Mouse (Mus musculus): ENCODE data around the gene Cachd1. TPM values are rescaled to one million over a fixed set of nuclear protein-coding genes. Genes with fewer than 3 reads are reported as not detected.

Gene Cachd1
- polyA plus RNA-seq, 1 experiment from 2014 or later: 15.2 TPM

GRCm38 (mm10) chr4:100879414-100879813 lies 102.9 kb downstream of the Cachd1 start:
- WGBS: 81% methylated on average over 8 of the region's 8 CpGs
- no peaks in the 10 kb centered on the region for H3K36me3 ChIP-seq (ENCODE audit: control insufficient read depth, insufficient read depth)
- no peaks in the 10 kb centered on the region for H3K27me3 ChIP-seq (replicated peaks; ENCODE audit: control insufficient read depth, insufficient read depth, low read length)
- no peaks in the 10 kb centered on the region for H3K4me1 ChIP-seq (replicated peaks; ENCODE audit: control insufficient read depth, insufficient read depth, low read length)
- H3K9ac ChIP-seq (replicated peaks; ENCODE audit: low read depth, low read length): no peak overlapping the region
- no peaks in the 10 kb centered on the region for H3K9me3 ChIP-seq (ENCODE audit: control insufficient read depth, low read length)
- no peak for ATAC-seq
- H3K4me3 ChIP-seq (replicated peaks; ENCODE audit: low read length): no peak overlapping the region
- H3K27ac ChIP-seq (ENCODE audit: low read length): no peak overlapping the region
- H3K4me2 ChIP-seq (ENCODE audit: low read length): no peak overlapping the region

GRCm38 (mm10) chr4:100880075-100880474 lies 103.6 kb downstream of the Cachd1 start:
- Histone ChIP-seq H3K27ac (ENCODE audit: low read length) (no peak overlapping the region), H3K4me2 (ENCODE audit: low read length) (no peak overlapping the region), H3K9me3 (ENCODE audit: control insufficient read depth, low read length) (no peaks in the 10 kb centered on the region), H3K4me1 (replicated peaks; ENCODE audit: control insufficient read depth, insufficient read depth, low read length) (no peaks in the 10 kb centered on the region), H3K9ac (replicated peaks; ENCODE audit: low read depth, low read length) (no peak overlapping the region), H3K36me3 (ENCODE audit: control insufficient read depth, insufficient read depth) (no peaks in the 10 kb centered on the region), H3K27me3 (replicated peaks; ENCODE audit: control insufficient read depth, insufficient read depth, low read length) (no peaks in the 10 kb centered on the region), H3K4me3 (replicated peaks; ENCODE audit: low read length) (no peak overlapping the region)
- 86% methylated on average over 4 of the region's 4 CpGs for WGBS
- no peak for ATAC-seq

- Histone ChIP-seq H3K27ac (ENCODE audit: low read length) (no peak overlapping the region; the same call in none of the 2 replicates), H3K36me3 (ENCODE audit: control insufficient read depth, insufficient read depth) (no peaks in the 10 kb centered on the region), H3K9me3 (ENCODE audit: control insufficient read depth, low read length) (no peaks in the 10 kb centered on the region), H3K4me1 (replicated peaks; ENCODE audit: control insufficient read depth, insufficient read depth, low read length) (peaks cover 10% of the 10 kb centered on the region), H3K27me3 (replicated peaks; ENCODE audit: control insufficient read depth, insufficient read depth, low read length) (no peaks in the 10 kb centered on the region), H3K4me2 (ENCODE audit: low read length) (no peak overlapping the region), H3K4me3 (replicated peaks; ENCODE audit: low read length) (no peak overlapping the region), H3K9ac (replicated peaks; ENCODE audit: low read depth, low read length) (peak overlapping the region; percentile 1; the same call in 1 of the 2 replicates)
- ATAC-seq: 0 out of 2 replicates have a peak, but pooled peaks have one; percentile 34
- 12% methylated on average over 19 of the region's 19 CpGs for WGBS
These were observed 109.6 kb downstream of the Cachd1 start for GRCm38 (mm10) chr4:100885793-100886742.

GRCm38 (mm10) chr4:100886743-100887416 lies 110.4 kb downstream of the Cachd1 start:
- no peaks in the 10 kb centered on the region for H3K9me3 ChIP-seq (ENCODE audit: control insufficient read depth, low read length)
- 79% methylated on average over 8 of the region's 8 CpGs for WGBS
- no peaks in the 10 kb centered on the region for H3K27me3 ChIP-seq (replicated peaks; ENCODE audit: control insufficient read depth, insufficient read depth, low read length)
- no peak overlapping the region for H3K4me2 ChIP-seq (ENCODE audit: low read length)
- H3K27ac ChIP-seq (ENCODE audit: low read length): no peak overlapping the region; the same call in 1 of the 2 replicates
- peaks cover 10% of the 10 kb centered on the region for H3K4me1 ChIP-seq (replicated peaks; ENCODE audit: control insufficient read depth, insufficient read depth, low read length)
- H3K36me3 ChIP-seq (ENCODE audit: control insufficient read depth, insufficient read depth): no peaks in the 10 kb centered on the region
- ATAC-seq: peak; percentile 24; the same call in 1 of the 2 replicates
- H3K4me3 ChIP-seq (replicated peaks; ENCODE audit: low read length): no peak overlapping the region
- H3K9ac ChIP-seq (replicated peaks; ENCODE audit: low read depth, low read length): no peak overlapping the region

DNA sequence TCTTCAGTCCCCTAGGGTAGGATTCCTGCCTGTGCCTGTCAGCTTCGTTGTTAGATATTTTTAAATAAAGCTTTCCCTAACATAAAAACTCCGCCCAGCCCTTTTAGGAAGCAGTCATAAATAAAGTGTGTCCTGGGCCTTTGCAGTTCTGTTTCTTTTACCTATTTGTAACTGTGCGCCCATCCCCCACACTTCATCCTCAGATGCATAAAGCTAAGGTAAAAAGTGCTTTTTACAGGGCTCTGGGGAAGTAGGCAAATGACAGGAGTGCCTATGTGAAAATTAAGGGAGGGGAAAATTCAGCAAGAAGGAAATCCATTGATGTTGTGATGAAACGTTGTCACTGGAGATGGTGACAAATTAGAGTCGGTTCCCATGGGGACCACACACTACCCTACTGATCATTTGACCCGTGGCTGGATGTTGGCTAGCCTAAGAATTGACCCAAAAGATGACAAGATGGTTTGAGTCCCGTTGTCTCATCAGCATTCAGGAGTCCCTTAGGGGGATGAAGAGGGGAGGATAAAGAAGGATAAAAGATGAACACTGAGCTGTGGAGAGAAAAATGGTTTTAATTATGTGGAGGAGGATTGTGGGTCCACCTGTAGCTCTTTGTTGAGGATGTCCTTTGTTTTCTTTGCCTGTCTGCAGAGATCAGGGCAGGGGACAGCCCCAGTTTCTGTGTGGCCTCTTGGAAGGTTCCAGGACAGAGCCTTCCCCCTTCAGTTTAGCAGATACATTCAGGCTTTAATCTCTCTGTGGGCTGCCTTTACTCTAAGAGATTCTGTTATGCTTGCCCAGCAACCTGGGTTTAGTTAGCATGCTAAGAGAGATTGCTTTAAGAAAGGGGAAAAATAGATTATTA lies 113.9 kb downstream of the Cachd1 start:
- no peak overlapping the region for H3K4me3 ChIP-seq (replicated peaks; ENCODE audit: low read length)
- no peaks in the 10 kb centered on the region for H3K36me3 ChIP-seq (ENCODE audit: control insufficient read depth, insufficient read depth)
- peaks cover 10% of the 10 kb centered on the region for H3K4me1 ChIP-seq (replicated peaks; ENCODE audit: control insufficient read depth, insufficient read depth, low read length)
- H3K9ac ChIP-seq (replicated peaks; ENCODE audit: low read depth, low read length): no peak overlapping the region
- H3K27ac ChIP-seq (ENCODE audit: low read length): no peak overlapping the region; the same call in 1 of the 2 replicates
- no peaks in the 10 kb centered on the region for H3K27me3 ChIP-seq (replicated peaks; ENCODE audit: control insufficient read depth, insufficient read depth, low read length)
- H3K4me2 ChIP-seq (ENCODE audit: low read length): no peak overlapping the region
- WGBS: 31% methylated on average over 7 of the region's 7 CpGs
- peak; percentile 49 for ATAC-seq
- no peaks in the 10 kb centered on the region for H3K9me3 ChIP-seq (ENCODE audit: control insufficient read depth, low read length)

GRCm38 (mm10) chr4:100893739-100894138 lies 117.3 kb downstream of the Cachd1 start:
- no peaks in the 10 kb centered on the region for H3K9me3 ChIP-seq (ENCODE audit: control insufficient read depth, low read length)

DNA sequence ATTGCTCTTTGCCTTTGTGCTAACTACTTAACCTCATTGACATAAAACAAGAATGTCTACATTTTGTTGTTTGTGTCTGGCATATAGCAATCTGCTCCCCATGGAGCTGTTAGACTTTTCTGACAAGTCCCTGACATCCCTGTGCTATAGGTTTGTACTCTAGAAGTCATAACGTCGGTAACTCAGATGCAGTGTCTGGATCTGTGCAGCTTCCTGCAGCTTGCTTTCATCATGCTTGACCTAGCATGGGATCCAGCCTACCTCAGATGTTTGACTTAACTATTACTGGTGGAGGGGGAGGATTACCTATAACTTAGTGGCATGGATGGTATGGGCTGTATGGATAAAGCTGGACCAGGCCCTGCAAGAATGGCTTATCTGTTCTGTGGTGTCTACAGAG lies 117.7 kb downstream of the Cachd1 start:
- no peak overlapping the region for H3K9ac ChIP-seq (replicated peaks; ENCODE audit: low read depth, low read length)
- no peak overlapping the region for H3K27ac ChIP-seq (ENCODE audit: low read length)
- H3K4me1 ChIP-seq (replicated peaks; ENCODE audit: control insufficient read depth, insufficient read depth, low read length): peaks cover 2% of the 10 kb centered on the region; the same call in 1 of the 2 replicates
- WGBS: 85% methylated on average over 2 of the region's 2 CpGs
- no peak overlapping the region for H3K4me3 ChIP-seq (replicated peaks; ENCODE audit: low read length)
- no peak for ATAC-seq
- H3K9me3 ChIP-seq (ENCODE audit: control insufficient read depth, low read length): no peaks in the 10 kb centered on the region
- H3K36me3 ChIP-seq (ENCODE audit: control insufficient read depth, insufficient read depth): no peaks in the 10 kb centered on the region
- no peak overlapping the region for H3K4me2 ChIP-seq (ENCODE audit: low read length)
- no peaks in the 10 kb centered on the region for H3K27me3 ChIP-seq (replicated peaks; ENCODE audit: control insufficient read depth, insufficient read depth, low read length)

More at GRCm38 (mm10) chr4:100893739-100894138, 117.3 kb downstream of the Cachd1 start:
- no peak overlapping the region for H3K4me3 ChIP-seq (replicated peaks; ENCODE audit: low read length)
- no peak for ATAC-seq
- H3K36me3 ChIP-seq (ENCODE audit: control insufficient read depth, insufficient read depth): no peaks in the 10 kb centered on the region
- peaks cover 2% of the 10 kb centered on the region; the same call in 1 of the 2 replicates for H3K4me1 ChIP-seq (replicated peaks; ENCODE audit: control insufficient read depth, insufficient read depth, low read length)
- no peak overlapping the region for H3K27ac ChIP-seq (ENCODE audit: low read length)
- no peaks in the 10 kb centered on the region for H3K27me3 ChIP-seq (replicated peaks; ENCODE audit: control insufficient read depth, insufficient read depth, low read length)
- no peak overlapping the region for H3K4me2 ChIP-seq (ENCODE audit: low read length)
- no peak overlapping the region for H3K9ac ChIP-seq (replicated peaks; ENCODE audit: low read depth, low read length)

DNA sequence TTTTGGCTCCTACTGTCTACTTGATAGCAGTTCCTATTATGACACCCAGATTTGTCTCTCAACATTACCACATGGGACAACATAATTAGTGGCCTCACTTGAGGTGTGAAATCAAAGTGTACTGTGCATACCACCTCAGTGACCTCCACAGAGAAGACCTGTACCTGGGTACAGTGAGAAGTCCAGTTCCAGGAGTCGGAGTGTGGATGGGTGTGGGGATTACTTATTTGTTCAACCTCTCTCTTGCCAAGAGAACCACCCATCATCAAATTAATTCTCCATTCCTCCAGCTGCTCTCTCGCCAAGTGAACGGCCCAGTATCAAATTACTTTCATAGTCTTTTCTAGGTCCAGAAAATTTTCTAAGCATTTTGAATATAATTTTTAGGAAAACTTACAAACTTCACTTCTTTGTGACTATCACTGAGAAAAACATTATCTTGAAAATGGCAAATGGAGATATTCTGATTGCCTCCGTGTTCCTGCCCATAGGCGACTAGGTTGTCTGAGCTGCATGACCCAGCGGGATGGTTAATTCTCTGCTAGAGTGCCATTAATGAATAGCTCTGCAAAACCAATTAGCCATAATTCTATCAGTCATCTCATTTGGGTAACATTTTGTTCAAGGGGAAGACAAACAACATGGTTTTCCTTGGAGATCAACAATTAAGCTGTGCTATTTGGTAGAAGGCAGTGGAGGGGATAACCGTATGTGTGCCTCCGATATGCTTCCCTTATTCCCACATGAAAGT lies 120.0 kb downstream of the Cachd1 start:
- Histone ChIP-seq H3K4me1 (replicated peaks; ENCODE audit: control insufficient read depth, insufficient read depth, low read length) (0 out of 2 replicates have a peak, but pooled peaks cover 2% of the 10 kb centered on the region), H3K36me3 (ENCODE audit: control insufficient read depth, insufficient read depth) (no peaks in the 10 kb centered on the region), H3K27ac (ENCODE audit: low read length) (no peak overlapping the region), H3K4me2 (ENCODE audit: low read length) (no peak overlapping the region), H3K9me3 (ENCODE audit: control insufficient read depth, low read length) (no peaks in the 10 kb centered on the region), H3K4me3 (replicated peaks; ENCODE audit: low read length) (no peak overlapping the region), H3K9ac (replicated peaks; ENCODE audit: low read depth, low read length) (no peak overlapping the region), H3K27me3 (replicated peaks; ENCODE audit: control insufficient read depth, insufficient read depth, low read length) (no peaks in the 10 kb centered on the region)
- ATAC-seq: no peak
- 49% methylated on average over 8 of the region's 8 CpGs for WGBS
